Mouse (Mus musculus) layer of hippocampus, postnatal 36 days (tissue): ENCODE data around the gene Fbxo17. TPM values are rescaled to one million over a fixed set of nuclear protein-coding genes. Genes with fewer than 3 reads are reported as not detected.

ENCODE experiments used
- DNase-seq, 2 experiments: peaks; one replicate each; pipeline ENCODE4 v3.0.0; 2022
- total RNA-seq, 2 experiments: library from RNA; stranded (reverse); gene quantifications; 2 replicates each; pipeline ENCODE4 v1.2.3; 2021

Fbxo17 gene
- total RNA-seq, 2 experiments from 2014 or later: 0.92 to 1.3 TPM

DNA sequence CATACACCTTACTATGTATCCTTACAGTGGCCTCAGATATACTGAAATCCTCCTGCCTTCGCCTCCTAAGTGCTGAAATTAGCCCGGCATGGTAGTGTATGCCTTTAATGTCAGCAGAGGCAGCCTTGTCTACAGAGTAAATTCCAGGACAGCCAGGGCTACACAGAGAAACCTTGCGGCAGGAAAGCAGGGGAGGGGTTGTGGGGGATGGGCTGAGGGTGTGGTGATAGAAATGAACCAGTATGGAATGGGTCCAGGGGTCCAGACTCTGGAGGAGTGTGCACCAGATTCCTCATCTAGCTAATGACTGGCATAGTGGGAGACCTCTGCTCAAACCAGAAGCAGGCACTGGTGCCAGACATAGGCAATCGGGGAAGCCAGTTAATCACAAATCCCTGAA lies 2.6 kb downstream of the Fbxo17 start:
- no peak for DNase-seq

DNA sequence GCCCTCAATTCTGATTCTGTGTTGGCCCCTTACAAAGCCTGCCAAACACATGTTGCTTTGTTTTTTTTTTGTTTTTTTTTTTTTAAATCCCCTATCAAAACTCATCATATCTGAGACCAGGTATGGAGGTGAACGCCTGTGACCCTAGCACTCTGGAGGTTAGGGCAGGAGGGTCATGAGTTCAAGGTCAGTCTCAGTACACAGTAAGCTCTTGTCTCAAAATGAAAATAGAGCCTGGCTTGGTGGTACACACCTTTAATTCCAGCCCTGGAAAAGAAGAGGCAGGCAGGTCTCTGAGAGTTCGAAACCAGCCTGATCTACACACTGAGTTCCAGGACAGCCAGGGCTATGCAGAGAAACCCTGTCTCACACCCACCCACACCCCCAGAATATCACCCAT lies 3.0 kb downstream of the Fbxo17 start:
- DNase-seq: no peak

DNA sequence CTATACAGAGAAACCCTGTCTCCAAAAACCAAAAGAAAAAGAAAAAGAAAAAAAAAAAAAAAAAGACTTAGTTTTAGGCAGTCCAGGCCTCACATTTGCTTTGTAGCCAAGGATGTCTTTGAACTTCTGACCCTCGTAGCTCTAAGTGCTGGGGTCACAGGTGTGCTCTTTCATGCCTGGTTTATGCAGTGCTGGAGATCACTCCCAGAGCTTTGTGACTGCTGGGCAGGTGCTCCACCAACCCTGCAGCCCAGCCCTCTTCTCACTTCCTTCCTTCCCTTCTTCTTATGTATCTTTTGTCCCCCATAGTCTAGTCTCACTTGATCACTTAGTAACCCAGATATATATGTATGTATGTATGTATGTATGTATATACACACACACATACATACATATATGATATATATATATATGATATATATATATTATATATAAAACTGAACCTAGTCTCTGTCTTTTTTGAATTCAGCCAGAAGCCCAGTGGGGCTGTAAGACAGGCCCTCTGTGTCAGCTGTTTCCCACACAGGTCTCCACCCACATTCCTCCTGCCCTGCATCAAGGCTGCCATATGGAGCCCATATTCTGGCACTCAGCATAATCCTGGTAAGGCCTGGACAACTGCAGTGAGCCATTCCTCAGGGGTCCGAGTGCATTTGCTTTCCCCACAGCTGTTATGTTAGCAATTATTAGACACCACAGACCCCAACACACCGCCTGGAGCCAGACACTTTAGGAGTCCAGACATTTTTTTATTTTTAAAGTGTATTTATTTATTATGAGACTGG lies 4.3 kb downstream of the Fbxo17 start:
- DNase-seq: no peak

DNA sequence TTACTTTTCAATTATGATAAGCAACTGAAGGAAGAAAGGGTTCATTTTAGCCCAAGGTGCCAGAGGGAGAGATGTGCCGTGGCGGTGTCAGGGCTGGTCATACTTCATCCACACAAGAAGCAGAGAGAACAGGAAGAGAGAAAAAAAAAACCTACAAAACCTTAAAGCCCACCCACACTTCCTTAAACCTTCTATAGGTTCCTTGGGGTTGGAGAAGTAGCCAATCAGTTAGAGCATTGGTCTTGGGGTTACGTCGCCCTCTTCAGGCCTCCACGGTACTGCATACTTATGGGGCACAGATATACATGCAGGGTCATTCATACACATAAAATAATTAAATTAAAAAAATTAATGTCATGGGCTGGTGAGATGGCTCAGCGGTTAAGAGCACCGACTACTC lies 5.5 kb downstream of the Fbxo17 start:
- no peak for DNase-seq

DNA sequence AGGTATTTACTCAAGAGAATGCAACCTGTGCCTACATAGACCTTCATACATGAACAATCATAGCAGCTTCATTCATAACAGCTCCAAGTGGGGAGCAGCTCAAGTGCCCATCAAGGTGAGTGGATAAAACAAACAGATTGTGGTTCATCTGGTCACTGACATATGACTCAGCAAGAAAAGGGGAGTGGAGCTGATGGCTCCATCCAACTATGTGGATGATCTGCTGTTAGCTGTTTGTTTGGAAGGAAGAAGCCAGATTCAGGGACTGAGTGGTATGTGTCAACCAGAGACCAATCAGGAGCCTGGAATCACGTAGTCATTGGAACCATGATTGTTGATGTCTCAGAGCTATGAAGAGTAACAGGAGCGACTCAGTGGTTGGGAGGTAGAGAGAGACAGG lies 8.0 kb downstream of the Fbxo17 start:
- DNase-seq: no peak

DNA sequence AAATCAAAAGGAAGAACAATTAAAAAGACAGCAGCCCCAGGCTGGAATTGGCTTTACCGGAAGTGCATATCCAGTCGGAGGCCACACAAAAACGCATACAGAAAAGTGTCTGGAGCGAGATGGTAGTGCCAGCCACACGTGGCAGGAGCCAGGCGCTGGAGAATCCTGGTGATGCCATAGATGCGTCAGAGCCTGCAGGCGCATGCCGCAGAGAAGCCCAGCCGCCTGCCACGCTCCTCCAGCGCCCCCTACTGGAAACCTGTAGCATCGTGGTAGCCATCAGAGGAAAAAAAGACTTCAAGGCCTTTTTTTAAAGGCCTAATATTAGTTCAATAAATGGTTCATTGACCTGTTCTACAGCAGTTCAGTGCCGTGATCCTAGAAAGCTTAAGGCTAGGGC lies 10.0 kb downstream of the Fbxo17 start:
- DNase-seq: peak; percentile 82

DNA sequence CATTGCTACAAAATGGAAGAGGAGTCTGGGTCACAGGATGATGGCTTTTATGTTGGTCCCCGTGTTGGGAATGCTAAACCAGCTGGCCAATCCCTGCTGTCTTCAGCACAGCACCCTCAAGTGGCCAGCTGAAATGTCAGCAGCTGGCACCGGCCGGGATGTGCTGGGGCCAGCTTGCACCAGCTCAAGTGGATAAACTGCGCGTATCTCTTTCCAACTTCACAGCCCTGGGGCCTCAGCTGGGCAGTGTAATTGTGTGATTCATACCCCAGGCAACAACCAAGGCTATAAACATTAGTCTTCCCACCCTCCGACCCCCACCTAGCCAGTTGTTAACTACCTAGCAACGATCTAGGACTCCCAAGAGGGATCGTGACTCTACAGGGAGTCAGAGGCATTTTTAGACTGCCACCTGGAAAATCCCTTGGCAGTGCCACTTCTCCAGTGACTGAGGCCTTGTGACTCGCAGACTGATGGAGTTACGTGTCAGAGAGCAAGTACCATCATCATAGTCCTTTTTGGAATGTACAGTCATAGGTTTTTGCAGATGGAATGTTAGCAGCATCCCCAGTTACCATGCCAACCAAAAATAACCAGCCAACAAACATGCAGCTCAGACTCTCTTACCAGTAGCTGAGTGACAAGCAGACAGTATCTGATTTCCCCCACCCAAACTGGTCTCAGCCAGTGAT lies 11.2 kb downstream of the Fbxo17 start:
- peak; percentile 54 to 55 for DNase-seq

DNA sequence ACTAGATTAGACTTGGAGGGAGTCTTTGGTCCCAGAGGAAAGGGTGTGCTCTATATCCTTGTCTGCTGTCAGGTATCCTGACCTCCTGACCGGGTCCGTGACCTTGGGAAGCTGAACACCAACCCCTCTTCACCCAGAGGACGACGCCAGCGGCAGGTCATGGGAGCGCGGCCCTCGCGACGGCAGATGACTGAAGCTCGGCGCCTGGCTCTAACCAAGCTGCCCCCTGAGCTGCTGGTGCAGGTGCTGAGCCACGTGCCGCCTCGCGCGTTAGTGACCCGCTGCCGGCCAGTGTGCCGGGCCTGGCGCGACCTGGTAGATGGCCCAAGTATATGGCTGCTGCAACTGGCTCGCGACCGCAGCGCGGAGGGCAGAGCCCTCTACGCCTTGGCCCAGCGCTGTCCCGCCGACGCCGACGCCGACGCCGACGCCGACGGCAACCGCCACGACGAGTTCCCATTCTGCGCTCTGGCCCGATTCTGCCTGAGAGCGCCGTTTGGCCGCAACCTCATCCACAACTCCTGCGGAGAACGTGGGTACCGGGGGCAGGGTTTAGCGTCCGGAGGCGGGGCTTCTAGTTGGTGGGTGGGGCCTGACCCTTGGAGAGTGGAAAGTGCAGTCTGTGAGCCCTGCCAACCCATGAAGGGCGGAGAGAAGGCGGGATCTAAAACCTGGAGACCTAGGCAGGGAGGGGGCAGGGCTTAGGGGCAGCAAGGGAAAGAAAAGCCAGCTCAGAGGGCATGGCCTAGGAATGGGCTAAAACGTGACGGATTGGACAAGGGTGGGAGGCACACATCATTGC lies 15.9 kb downstream of the Fbxo17 start:
- DNase-seq: peak; percentile 50 to 59

DNA sequence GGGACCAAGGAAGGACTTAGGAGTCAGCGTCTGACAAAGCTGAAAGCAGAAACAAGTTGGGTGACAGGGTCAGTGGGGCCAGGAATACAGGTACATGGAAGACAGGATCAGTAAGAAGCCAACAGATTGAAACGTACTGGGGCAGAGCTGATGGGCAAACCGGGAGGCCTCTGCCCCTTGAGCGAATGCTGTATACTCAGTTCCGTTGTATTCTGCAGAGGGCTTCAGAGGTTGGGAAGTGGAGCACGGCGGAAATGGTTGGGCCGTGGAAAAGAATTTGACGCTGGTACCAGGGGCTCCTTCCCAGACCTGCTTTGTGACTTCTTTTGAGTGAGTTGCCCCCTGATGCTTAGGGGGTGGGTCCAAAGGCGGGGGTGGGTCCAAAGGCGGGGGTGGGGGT lies 16.6 kb downstream of the Fbxo17 start:
- DNase-seq: no peak

DNA sequence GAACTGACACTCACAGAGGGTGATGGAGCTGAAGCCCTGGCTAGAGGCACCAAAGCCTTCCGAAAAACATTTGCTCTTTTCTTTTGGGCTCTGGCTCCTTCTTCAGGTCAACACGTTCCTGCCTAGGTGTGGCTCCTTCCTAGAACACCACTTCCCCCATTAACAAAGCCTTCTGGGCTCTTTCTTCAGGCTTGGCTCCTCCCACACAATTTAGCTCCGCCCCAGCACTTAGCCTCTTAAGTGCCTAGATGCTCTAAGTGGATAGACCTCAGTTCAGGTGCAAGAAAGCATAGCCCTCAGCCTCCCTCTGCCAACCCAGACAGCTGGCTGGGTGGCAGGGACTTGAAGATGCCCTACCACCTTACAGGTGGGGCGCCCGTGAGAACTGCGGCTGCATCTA lies 19.1 kb downstream of the Fbxo17 start:
- DNase-seq: no peak

DNA sequence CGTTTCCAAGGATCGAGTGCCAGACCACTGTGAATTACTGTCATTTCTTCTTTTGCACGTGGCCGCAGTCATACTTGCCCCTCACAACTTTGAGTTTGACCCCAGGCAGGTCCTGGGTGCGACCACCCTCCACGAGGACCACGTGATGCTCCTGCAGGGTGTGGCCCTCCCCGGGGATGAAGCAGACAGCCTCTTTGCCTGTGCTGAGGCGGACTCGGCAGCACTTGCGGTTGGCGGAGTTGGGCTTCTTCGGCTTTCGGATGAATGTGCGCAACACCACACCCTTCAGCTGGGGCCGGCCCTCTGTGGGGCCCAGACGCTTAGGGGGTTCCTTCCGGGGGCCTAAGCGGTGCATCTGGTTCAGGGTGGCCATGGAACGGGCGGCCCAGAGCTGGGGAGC lies 23.2 kb downstream of the Fbxo17 start:
- DNase-seq: no peak

DNA sequence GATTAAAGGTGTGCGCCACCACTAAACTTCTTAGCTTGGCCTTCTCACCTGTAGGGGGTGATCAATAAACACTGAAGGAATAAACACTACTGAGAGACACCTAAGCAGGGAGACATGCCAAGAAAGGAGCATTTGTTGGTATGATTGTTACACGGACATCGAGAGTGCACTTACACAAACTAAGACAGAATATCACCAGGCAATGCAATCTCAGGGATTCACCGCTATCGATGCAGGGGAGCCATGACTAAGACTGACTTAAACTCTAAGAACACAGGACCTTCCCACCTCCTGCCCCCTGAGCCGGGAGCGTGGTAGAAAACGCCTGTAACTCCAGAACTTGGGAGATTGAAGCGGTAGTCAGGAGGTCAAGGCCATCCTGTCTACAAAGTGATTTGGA lies 24.3 kb downstream of the Fbxo17 start:
- no peak for DNase-seq

DNA sequence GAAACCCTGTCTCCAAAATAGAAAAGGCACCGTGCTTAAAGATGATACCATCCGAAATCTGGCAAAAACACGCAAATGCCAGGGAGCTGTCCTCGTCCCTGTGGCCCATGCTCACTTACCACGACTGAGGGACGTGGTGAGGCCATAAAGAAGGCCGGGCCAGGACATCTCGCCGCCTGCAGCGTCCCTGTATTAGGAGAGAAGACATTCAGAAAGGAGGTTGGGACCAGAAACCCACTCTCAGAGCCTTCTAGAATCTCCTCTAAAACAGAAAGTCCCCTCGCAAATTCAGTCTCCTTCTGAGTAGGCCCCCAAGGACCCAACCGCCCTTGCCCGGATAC lies 24.7 kb downstream of the Fbxo17 start:
- no peak for DNase-seq

DNA sequence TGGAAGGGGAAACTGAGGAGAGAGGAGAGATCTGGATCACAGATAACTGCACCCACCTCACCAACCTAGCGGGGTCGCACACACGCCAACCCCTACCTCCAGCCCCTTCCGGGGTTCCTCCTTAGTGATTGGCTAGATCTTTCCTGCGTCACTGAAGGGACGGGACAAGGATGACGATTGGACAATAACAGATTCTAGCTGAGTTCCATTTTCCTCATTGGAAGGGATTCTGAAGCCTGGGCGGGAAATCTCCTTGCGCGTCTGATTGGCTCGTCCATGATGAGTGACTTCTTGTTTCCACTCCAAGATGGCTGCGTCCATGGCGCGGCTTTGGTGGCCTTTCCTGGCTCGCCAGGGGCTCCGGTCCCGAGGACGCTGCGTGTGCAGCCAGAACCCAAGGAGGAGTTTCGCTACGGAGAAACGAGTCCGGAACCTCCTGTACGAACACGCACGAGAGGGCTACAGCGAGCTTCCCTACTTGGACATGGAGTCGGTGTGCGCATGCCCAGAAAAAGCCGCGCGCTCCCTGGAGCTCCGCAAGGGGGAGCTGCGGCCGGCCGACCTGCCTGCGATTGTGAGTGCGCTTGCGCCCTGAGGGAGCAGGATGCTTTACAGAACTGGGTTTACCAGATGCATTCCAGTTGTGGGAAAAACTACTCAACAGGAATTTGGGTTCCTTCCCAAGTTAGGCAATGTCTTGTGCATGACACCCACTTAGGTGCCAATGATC lies 25.3 kb downstream of the Fbxo17 start, which contains the start of the genes Mrps12 and Sars2:
Gene Mrps12 (minus strand): TSS at position 112 of the 730 bp plus-strand sequence.
Gene Sars2 (plus strand): TSS at position 284 of the 730 bp plus-strand sequence.
- peak; percentile 95 to 96 for DNase-seq

DNA sequence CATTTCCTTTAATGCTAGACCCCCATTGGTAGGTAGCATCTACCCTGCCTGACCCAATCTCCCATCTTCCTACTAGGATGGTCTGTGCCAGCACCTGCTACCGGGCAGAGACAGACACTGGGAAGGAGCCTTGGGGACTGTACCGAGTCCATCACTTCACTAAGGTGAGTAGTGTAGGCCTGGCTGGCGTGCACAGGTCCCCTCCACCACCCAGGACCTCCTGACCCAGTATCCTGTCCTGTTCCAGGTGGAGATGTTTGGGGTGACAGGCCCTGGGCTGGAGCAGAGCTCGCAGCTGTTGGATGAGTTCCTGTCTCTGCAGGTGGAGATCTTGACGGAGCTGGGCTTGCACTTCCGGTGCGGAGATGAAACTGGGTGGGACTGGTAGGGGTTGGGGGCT lies 33.3 kb downstream of the Fbxo17 start:
- DNase-seq: no peak

DNA sequence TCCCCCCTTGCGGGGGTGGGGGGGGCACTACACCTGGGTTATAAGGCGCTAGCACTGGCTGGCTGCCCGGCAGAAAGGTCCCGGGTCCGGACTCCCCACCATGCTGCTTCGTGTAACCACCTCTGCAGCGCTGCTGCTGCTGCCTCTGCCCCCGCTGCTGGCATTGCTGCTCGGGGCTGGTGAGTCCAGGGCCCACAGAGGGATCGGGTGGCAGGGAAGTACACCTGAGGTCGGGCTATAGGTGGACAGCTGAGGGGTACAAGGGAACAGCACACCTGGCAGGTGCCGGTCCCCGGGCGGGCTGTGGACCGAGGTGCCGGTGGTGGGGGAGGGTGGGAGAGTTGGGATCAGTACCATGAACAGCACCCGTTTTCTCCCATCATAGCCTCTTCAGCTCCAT lies 39.5 kb downstream of the Fbxo17 start, which contains the start of gene Ccer2:
Gene Ccer2 (plus strand): TSS at position 96 of the 400 bp plus-strand sequence.
- DNase-seq: no peak

DNA sequence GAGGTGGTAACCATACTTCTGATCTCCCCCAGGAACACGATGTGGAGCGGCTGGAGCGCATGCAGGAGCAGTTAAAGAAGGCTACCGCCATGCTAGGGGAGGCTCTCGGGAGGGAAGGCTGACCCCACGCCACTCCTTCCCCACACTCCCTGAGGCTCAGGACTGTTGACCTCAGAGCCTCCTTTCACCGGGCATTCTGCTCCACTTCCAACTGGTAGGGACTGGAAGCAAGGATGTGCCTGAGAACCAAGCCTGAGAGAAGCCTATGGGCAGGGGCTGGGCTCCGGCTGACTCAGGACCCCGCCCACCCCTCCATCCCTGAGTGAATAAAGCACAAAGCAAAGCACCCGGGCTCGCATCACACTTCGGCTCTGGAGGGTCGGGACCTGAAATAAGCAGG lies 42.0 kb downstream of the Fbxo17 start:
- DNase-seq: no peak

DNA sequence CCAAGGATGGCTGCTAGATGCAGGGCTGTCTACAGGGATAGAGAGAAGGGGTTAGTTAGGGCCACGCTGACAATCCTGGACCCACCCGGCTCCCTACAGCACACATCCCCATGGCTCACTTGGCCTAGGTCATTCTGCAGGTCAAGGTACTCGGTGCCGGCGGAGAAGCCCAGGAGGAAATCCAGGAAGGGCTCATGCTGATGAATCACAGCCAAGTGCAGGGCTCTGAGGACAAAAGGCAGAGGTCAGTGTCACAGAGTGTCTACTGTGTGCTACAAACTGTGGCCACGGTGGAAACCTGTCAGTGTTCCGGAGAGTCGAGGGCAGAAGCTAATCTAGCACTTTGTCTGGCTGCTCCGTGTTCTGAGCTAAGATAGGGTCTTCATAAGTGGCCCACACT lies 45.3 kb downstream of the Fbxo17 start:
- no peak for DNase-seq

DNA sequence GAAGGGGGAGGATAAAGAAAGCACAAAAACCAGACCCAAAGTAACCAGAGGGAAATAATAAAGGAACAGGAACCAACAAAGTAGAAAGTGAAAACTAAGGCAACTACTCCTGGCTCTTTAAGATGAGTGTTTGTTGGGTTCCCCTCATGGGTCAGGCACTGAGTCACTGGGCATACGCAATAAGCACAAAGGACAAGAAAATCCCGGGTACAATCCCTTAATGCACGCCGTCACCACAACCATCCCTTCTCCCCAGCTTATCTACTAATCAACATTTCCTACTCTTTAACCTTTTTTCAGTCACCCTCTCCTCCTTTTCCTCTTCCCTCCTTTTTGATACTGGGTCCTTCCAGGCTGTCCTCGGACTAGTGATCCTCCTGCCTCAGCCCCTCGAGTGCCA lies 48.6 kb downstream of the Fbxo17 start:
- DNase-seq: no peak

DNA sequence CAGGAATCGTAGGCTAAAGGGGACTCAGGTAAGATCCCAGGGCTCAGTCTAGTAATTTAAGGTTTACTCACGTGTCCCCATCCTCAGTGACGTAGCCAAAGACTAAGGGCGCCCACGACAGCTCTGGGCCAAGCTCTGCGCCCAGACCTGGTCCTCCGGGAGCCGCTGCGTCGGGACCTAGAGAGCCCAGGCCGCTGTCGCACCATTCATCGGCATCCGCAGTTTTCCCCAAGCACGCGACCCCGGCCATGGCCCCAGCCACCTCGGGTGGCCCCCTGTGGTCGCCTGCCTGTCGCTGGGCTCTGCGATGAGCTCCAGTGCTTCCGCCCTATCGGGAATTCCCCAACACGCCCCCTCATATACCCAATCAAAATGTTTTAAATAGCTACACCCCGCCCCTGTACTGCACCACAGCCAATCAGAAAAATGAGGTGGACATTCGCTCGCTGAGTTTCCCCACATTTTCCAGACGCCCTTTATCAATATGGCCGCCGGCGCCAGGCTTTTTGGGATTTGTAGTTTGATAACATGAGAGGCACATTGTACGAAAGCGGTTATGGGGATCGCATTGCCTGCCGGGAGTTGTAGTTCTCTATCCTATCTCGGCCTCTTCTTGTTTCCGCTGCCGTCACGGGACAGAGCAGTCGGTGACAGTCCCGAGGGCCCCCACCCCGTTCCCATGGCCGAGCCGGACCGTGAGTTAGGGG lies 49.7 kb downstream of the Fbxo17 start, which contains the start of gene Sirt2:
Gene Sirt2 (plus strand): TSS at position 563 of the 707 bp plus-strand sequence.
- DNase-seq: peak; percentile 97 to 98

DNA sequence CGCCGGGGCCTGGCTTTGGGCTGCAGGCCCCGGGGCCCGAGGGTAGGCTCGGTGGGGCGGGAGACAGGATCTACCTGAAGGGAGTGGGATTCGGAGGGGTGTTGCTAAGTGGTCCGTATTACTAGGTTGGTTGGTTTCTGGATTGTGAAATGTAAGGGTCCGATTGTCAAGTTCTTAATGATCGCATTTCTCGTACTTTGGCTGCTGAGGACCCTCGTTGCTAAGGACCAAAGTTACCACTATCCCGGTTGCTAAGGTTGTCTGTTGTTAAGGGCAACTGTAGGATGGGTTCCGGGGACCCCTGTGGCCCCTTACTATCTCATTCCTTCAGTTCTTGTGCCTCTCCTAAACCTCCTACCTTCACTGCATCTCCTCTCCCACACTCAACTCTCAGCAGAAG lies 50.3 kb downstream of the Fbxo17 start:
- DNase-seq: no peak
